Mouse (Mus musculus) megakaryocyte progenitor cell, adult 5-6 weeks (primary cell): ENCODE results near the gene Nlrp3. TPM values are rescaled to one million over a fixed set of nuclear protein-coding genes. Genes with fewer than 3 reads are reported as not detected.
"Not testable (repeated sequence)": the region's sequence is repeated elsewhere in the genome, so short reads cannot be mapped to it uniquely, and the experiment has no call there.

Source experiments
- ATAC-seq: replicated peaks from 2 replicates; pipeline ENCODE4 v1.8.0; 2016; ENCODE audit warnings: mild to moderate bottlenecking, moderate TSS enrichment, inconsistent platforms; ENCODE audit not compliant: poor library complexity
- total RNA-seq, 2 experiments: library from RNA; stranded (forward) in 1 of 2; stranded (reverse) in 1 of 2; fragments of 157-497, 149-512 nt in 1 of 2; fragments of 200-1000 nt in 1 of 2; gene quantifications; 2 replicates each; pipeline versions ENCODE4 v1.2.3 to v1.2.4; 2015 to 2017

Nlrp3 gene
- total RNA-seq, 2 experiments from 2014 or later, result 3.0 to 8.5 TPM

GRCm38 (mm10) chr11:59530870-59531535 is 10.4 kb upstream of the Nlrp3 start:
- ATAC-seq, result no peak

- ATAC-seq, result no peak
These were observed 9.8 kb upstream of the Nlrp3 start for GRCm38 (mm10) chr11:59531562-59531961.

GRCm38 (mm10) chr11:59537218-59538130 is 3.9 kb upstream of the Nlrp3 start:
- ATAC-seq, result 0 out of 2 replicates have a peak, but pooled peaks have one; percentile 23

- peak; percentile 65 for ATAC-seq
These were observed 3.0 kb upstream of the Nlrp3 start for GRCm38 (mm10) chr11:59538387-59538786.

- no peak for ATAC-seq
These were observed 1.2 kb upstream of the Nlrp3 start for GRCm38 (mm10) chr11:59540123-59540522.

DNA sequence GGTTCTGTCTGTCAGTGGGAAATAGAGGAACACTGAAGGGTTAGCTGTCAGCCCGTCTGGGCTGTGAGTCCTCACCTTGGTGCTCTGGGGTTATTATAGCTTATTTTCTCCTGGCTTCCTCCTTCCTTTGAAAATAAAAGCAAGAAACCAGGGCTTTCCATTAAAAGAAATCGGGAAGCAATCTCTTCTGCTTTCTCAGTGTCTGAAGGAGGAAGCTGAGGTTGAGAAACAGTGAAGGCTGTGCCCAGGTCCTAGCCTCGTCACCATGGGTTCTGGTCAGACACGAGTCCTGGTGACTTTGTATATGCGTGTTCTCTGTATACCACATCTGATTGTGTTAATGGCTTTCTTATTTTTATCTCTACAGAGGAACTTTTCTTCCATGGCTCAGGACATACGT is 1.1 kb downstream of the Nlrp3 start:
- ATAC-seq, result peak; percentile 64

GRCm38 (mm10) chr11:59543376-59543775 is 2.0 kb downstream of the Nlrp3 start:
- peak; percentile 30; the same call in 1 of the 2 replicates for ATAC-seq

GRCm38 (mm10) chr11:59544005-59544404 is 2.6 kb downstream of the Nlrp3 start:
- ATAC-seq, result no peak

DNA sequence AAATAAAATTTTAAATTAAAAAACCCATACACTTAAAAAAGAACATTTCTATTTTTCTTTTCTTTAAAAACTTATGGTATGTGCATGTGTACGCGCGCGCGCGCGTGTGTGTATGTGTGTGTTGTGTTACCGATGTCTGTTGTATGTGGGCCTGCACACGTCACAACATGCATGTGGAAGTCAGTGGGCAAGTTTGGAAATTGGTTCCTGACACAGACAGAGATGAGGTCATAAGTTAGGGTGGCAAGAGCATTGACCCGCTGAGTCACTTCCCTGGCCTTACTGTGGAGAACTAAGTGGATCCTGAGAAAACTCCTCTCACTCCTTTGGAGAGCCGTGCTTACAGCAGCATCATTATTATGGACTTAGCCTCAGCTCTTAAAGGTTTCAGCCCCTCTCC is 12.8 kb downstream of the Nlrp3 start:
- 0 out of 2 replicates have a peak, but pooled peaks have one; percentile 11 for ATAC-seq

GRCm38 (mm10) chr11:59554535-59554934 is 13.2 kb downstream of the Nlrp3 start:
- ATAC-seq, result 0 out of 2 replicates have a peak, but pooled peaks have one; percentile 11

- no peak for ATAC-seq
These were observed 19.5 kb downstream of the Nlrp3 start for GRCm38 (mm10) chr11:59560906-59561305.

GRCm38 (mm10) chr11:59562336-59562735 is 21.0 kb downstream of the Nlrp3 start:
- no peak for ATAC-seq

DNA sequence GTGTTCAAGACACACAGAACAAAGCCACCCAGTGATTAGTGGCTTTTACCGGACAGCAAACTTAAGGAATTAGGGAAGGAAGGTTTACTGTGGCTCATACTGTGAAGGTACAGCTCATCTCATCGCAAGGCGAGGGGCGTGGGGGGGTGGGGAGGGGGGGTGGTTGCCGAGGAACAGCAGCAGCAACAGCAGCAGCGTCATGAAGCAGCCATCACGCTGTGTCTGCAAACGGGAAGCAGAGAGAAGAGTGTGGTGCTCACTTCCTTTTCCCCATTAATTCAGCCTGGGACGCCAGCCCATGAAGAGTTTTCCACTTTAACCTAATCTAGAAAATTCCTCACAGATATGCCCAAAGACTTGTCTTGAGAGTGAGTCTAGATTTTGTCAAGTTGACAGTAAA is 21.5 kb downstream of the Nlrp3 start:
- ATAC-seq, result no peak

DNA sequence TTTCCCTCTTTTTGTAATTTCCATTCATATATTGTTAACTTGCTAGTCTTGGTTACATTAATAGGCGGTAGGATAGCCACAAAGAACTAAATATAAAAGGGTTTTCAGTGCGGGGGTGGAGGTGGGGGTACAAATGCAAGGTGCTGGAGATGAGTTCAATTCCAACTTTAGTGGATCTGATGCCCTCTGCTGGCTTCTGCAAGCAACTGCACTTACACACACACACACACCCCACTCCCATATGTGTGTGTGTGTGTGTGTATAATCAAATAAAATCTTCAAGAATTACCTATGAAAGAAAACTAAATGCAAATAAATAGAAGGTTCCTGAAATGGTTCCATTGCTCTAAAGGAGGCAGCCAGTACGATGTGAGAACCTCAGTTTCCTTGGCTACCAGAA is 27.9 kb downstream of the Nlrp3 start:
- peak; percentile 54; the same call in 1 of the 2 replicates for ATAC-seq

GRCm38 (mm10) chr11:59575726-59576125 is 34.4 kb downstream of the Nlrp3 start:
- ATAC-seq, result no peak

- not testable (repeated sequence) for ATAC-seq
These were observed 34.8 kb downstream of the Nlrp3 start, which contains the start of gene Olfr222 for GRCm38 (mm10) chr11:59576135-59576534. Olfr222 (minus strand) TSS chr11:59576235.

- ATAC-seq, result no peak
These were observed 43.2 kb downstream of the Nlrp3 start for GRCm38 (mm10) chr11:59584539-59584938.

DNA sequence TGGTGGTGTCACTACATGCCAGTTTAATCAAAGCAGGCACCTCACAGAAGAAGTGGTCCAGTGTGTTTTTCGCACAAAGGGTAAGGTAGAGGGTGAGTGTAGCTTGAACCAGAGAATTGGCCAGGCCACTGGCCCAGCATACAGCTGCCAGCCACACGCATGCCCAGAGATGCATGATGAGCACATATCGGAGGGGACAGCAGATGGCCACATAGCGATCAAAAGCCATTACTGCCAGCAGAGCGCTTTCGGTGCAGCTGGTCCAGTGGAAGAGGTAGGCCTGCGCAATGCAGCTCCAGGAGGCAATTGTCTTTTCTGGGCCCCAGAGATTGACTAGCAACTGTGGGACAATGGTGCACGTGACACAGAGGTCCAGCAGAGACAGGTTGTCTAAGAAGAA is 48.1 kb downstream of the Nlrp3 start:
- ATAC-seq, result no peak

- no peak for ATAC-seq
These were observed 51.8 kb downstream of the Nlrp3 start, which contains the start of gene Olfr223 for GRCm38 (mm10) chr11:59593189-59593588. Olfr223 (minus strand) TSS chr11:59593289.

DNA sequence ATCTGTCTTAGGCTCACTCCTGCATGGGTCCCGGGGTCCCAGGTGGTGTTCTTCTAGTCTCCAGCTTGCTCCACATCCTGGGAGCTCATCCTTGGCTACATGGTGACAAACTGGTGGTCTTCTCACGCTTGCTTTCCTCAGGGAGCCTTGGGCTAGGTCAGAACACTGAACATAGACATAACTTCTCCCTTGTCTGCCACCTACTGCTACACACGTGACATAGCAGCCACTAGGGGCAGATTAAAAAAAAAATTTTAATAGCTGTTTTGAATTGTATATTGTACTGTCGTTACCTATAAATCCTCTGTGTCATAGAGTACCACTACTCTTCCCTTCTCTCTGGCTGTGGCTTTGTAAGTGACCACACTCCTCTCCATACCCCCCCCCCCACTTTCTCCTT is 54.7 kb downstream of the Nlrp3 start:
- peak; percentile 52; the same call in 1 of the 2 replicates for ATAC-seq

DNA sequence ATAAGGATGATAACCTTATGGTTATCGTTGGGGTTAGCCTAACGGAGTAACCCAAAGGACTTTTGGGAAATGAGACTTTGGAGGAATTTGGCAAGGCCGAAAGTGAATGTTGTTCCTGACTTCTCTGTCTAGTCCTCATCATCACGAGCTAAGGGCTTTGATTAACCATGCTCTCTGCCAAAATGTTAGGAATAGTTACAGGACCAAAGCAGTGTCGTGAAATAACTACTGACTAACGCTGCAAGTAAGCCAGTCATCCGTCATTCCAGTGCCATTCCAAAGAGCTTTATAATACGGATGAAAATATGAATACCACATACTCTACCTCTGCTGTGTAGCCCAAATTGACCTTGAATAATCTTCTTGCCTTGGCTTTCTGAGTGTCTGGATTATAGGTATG is 55.6 kb downstream of the Nlrp3 start:
- ATAC-seq, result no peak

GRCm38 (mm10) chr11:59599211-59599610 is 57.8 kb downstream of the Nlrp3 start:
- ATAC-seq, result no peak
